Mouse (Mus musculus) olfactory bulb, adult 2 months (tissue): Measurements from ENCODE around the gene Ccdc33.

Experiments used
- CTCF ChIP-seq: fragments of 200-500 bp; IDR thresholded peaks from 2 replicates; pipeline ENCODE4 v1.5.1; 2012; ENCODE audit warnings: low read depth, mild to moderate bottlenecking, low read length, moderate library complexity; ENCODE audit not compliant: insufficient read depth
- POLR2A ChIP-seq: fragments of 200-500 bp; IDR thresholded peaks from 2 replicates; pipeline ENCODE4 v1.6.1; 2012; ENCODE audit warnings: mild to moderate bottlenecking, low read depth, low read length, moderate library complexity; ENCODE audit not compliant: insufficient read depth

GRCm38 (mm10) chr9:58044828-58045227 is 73.8 kb downstream of the Ccdc33 start:
- TF ChIP-seq CTCF (no peak), POLR2A (no peak)
